Mouse (Mus musculus) limb, embryonic 10.5 days (tissue): ENCODE measurements around the gene Tnk2. TPM values are rescaled to one million over a fixed set of nuclear protein-coding genes. Genes with fewer than 3 reads are reported as not detected.

Experiments
- DNase-seq: peaks from one replicate; pipeline ENCODE4 v3.0.0-alpha.2; 2017; ENCODE audit warnings: low spot score
- H3K27ac ChIP-seq: fragments of 300-500 bp; sonication (generic); 2 replicates; pipeline ENCODE4 v1.5.1; 2016; ENCODE audit warnings: mild to moderate bottlenecking
- H3K27me3 ChIP-seq: fragments of 300-500 bp; sonication (generic); 2 replicates; pipeline ENCODE4 v1.6.1; 2016; ENCODE audit warnings: low read depth, mild to moderate bottlenecking; ENCODE audit not compliant: poor library complexity, severe bottlenecking
- H3K36me3 ChIP-seq: fragments of 300-500 bp; sonication (generic); 2 replicates; pipeline ENCODE4 v1.6.1; 2016; ENCODE audit warnings: mild to moderate bottlenecking, moderate library complexity
- H3K4me1 ChIP-seq: fragments of 300-500 bp; sonication (generic); 2 replicates; pipeline ENCODE4 v1.6.1; 2016
- H3K4me3 ChIP-seq: fragments of 300-500 bp; sonication (generic); 2 replicates; pipeline ENCODE4 v1.5.1; 2016; ENCODE audit warnings: mild to moderate bottlenecking, moderate library complexity
- H3K9me3 ChIP-seq: fragments of 300-500 bp; sonication (generic); replicated peaks from 2 replicates; pipeline ENCODE4 v1.6.1; 2016; ENCODE audit warnings: mild to moderate bottlenecking
- WGBS: fragments of 180-500 bp; shearing (Covaris S2); methylation state at CpG from one replicate; pipeline ENCODE4 v1.1.7; 2016; 5-methylcytosine and 5-hydroxymethylcytosine counted together
- polyA plus RNA-seq: library from polyadenylated mRNA; unstranded; fragments of >200 nt; fragmentation: Nextera tagmentation; extraction: Ambion mirVana; gene quantifications from 2 replicates; pipeline ENCODE4 v1.2.1, GENCODE M21; 2016

The Tnk2 gene
- polyA plus RNA-seq, 1 experiment from 2014 or later: 12.0 TPM

- H3K4me1 ChIP-seq: peaks cover 21% of the 10 kb centered on the region
- H3K9me3 ChIP-seq: no peaks in the 10 kb centered on the region
- 78% methylated on average over 9 of the region's 9 CpGs for WGBS
- peak overlapping the region; percentile 53 for H3K27ac ChIP-seq
- H3K27me3 ChIP-seq: no peaks in the 10 kb centered on the region
- peaks cover 56% of the 10 kb centered on the region for H3K36me3 ChIP-seq
- no peak for DNase-seq
- H3K4me3 ChIP-seq: no peak overlapping the region
Measured at GRCm38 (mm10) chr16:32666671-32667551, 23.2 kb downstream of the Tnk2 start.

- Histone ChIP-seq H3K4me3 (no peak overlapping the region), H3K9me3 (no peaks in the 10 kb centered on the region), H3K36me3 (peaks cover 62% of the 10 kb centered on the region), H3K27me3 (no peaks in the 10 kb centered on the region), H3K27ac (peak overlapping the region; percentile 53), H3K4me1 (peaks cover 18% of the 10 kb centered on the region)
- no peak for DNase-seq
- 73% methylated on average over 3 of the region's 3 CpGs for WGBS
Measured at GRCm38 (mm10) chr16:32667552-32667872, 23.8 kb downstream of the Tnk2 start.

GRCm38 (mm10) chr16:32668030-32668429 is 24.4 kb downstream of the Tnk2 start:
- no peaks in the 10 kb centered on the region for H3K9me3 ChIP-seq
- WGBS: 73% methylated on average over 10 of the region's 10 CpGs
- H3K4me1 ChIP-seq: peaks cover 21% of the 10 kb centered on the region
- H3K27ac ChIP-seq: peak overlapping the region; percentile 53
- no peak overlapping the region for H3K4me3 ChIP-seq
- H3K27me3 ChIP-seq: no peaks in the 10 kb centered on the region
- peaks cover 68% of the 10 kb centered on the region for H3K36me3 ChIP-seq
- no peak for DNase-seq

- no peaks in the 10 kb centered on the region for H3K9me3 ChIP-seq
- peaks cover 70% of the 10 kb centered on the region for H3K36me3 ChIP-seq
- 87% methylated on average over 4 of the region's 4 CpGs for WGBS
- H3K4me3 ChIP-seq: no peak overlapping the region
- no peaks in the 10 kb centered on the region for H3K27me3 ChIP-seq
- peaks cover 21% of the 10 kb centered on the region for H3K4me1 ChIP-seq
- H3K27ac ChIP-seq: no peak overlapping the region
- no peak for DNase-seq
Measured at GRCm38 (mm10) chr16:32668472-32668871, 24.8 kb downstream of the Tnk2 start.

GRCm38 (mm10) chr16:32669243-32669642 is 25.6 kb downstream of the Tnk2 start:
- no peaks in the 10 kb centered on the region for H3K9me3 ChIP-seq
- H3K27ac ChIP-seq: no peak overlapping the region
- 93% methylated on average over 10 of the region's 10 CpGs for WGBS
- peaks cover 71% of the 10 kb centered on the region for H3K36me3 ChIP-seq
- H3K4me3 ChIP-seq: no peak overlapping the region
- no peaks in the 10 kb centered on the region for H3K27me3 ChIP-seq
- peaks cover 21% of the 10 kb centered on the region for H3K4me1 ChIP-seq
- DNase-seq: no peak

DNA sequence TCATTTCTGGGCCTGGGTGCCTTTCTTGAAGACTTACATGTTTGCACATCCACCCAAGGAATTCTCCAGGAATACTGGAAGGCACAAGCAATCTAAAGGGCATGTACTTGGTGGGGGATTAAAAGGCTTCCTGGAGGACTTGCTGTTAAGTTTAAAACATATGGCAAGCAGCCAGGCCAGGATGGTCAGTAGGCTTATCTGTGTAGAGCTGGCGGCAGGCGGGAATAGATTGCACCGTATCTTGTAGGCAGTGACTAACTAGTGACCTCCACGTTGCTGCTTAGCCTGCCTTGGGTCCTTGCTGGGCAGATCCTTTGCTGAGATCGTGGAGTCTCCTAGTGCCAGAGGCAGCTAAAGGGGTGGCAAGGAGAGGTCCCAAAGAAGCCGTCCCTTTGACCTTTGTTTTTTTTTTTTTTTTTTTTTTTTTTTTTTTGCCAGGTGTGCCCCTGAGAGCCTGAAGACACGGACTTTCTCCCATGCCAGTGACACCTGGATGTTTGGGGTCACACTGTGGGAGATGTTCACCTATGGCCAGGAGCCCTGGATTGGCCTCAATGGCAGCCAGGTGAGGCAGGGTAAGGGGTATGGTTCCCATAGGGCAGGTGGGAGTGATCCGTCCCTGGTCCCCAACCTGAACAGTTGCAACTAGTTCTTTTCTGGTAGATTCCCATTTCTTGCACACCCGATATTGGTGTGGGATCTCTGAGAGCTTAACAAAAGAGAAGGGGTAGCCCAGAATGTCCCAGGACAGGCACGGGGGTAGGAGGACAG is 26.9 kb downstream of the Tnk2 start:
- Histone ChIP-seq H3K27ac (0 out of 2 replicates have a peak overlapping the region, but pooled peaks have one; percentile 10), H3K36me3 (peaks cover 81% of the 10 kb centered on the region), H3K4me1 (peaks cover 21% of the 10 kb centered on the region), H3K9me3 (no peaks in the 10 kb centered on the region), H3K27me3 (no peaks in the 10 kb centered on the region), H3K4me3 (no peak overlapping the region)
- DNase-seq: no peak
- 91% methylated on average over 10 of the region's 10 CpGs for WGBS

DNA sequence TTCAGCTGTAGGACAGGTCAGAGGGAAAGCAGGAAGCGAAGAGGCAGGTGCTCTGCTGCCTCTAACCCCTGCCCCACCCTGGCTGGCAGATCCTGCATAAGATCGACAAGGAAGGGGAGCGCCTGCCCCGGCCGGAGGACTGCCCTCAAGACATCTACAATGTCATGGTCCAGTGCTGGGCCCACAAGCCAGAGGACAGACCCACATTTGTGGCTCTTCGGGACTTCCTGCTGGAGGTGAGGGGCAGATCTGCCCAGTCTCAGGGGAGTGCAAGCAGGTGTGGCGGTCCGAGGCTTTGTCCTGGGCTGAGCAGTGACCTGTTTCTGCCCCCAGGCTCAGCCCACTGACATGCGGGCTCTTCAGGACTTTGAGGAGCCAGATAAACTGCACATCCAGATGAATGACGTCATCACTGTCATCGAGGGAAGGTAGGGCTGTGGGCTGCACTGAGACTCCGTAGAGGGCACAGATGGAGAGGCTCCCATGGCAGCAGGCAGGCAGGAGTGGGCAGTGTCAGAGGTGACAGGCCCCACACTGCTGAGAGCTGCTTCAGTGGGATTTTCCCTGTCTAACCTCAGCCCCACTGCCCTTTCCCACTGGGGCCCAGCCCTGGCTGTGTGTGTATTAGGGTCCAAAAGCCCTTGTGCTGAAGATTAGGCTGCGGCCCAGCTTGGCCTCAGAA is 27.7 kb downstream of the Tnk2 start:
- 90% methylated on average over 13 of the region's 13 CpGs for WGBS
- Histone ChIP-seq H3K9me3 (no peaks in the 10 kb centered on the region), H3K4me3 (no peak overlapping the region), H3K4me1 (peaks cover 14% of the 10 kb centered on the region), H3K27me3 (no peaks in the 10 kb centered on the region), H3K27ac (0 out of 2 replicates have a peak overlapping the region, but pooled peaks have one; percentile 10), H3K36me3 (peaks cover 83% of the 10 kb centered on the region)
- DNase-seq: no peak

DNA sequence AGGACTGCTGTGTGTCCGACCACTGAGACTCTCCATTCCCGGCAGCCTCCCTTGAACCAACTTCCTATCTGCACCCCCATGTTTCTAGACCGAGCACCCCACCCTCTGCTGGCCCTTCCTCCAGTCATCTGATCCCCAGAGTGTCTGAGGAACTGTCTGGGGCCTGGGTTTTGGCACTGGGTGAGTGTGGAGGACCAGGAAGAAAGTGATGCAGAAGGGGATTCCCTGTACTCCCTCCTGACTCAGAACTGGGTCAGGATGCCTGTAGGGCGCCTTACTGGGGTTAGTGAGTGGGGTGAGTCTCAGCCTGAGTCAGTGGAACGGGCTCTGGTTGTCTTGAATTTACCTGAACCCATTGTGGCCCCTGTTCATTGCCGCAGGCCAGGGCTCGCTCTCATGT is 28.6 kb downstream of the Tnk2 start:
- H3K9me3 ChIP-seq: no peaks in the 10 kb centered on the region
- WGBS: 89% methylated on average over 7 of the region's 7 CpGs

GRCm38 (mm10) chr16:32672861-32673560 is 29.3 kb downstream of the Tnk2 start:
- H3K36me3 ChIP-seq: peaks cover 95% of the 10 kb centered on the region
- 84% methylated on average over 13 of the region's 13 CpGs for WGBS

More for the DNA sequence above, 28.6 kb downstream of the Tnk2 start:
- H3K4me1 ChIP-seq: peaks cover 10% of the 10 kb centered on the region
- H3K36me3 ChIP-seq: peaks cover 91% of the 10 kb centered on the region
- no peak for DNase-seq
- no peak overlapping the region for H3K4me3 ChIP-seq
- H3K27me3 ChIP-seq: no peaks in the 10 kb centered on the region
- H3K27ac ChIP-seq: no peak overlapping the region

DNA sequence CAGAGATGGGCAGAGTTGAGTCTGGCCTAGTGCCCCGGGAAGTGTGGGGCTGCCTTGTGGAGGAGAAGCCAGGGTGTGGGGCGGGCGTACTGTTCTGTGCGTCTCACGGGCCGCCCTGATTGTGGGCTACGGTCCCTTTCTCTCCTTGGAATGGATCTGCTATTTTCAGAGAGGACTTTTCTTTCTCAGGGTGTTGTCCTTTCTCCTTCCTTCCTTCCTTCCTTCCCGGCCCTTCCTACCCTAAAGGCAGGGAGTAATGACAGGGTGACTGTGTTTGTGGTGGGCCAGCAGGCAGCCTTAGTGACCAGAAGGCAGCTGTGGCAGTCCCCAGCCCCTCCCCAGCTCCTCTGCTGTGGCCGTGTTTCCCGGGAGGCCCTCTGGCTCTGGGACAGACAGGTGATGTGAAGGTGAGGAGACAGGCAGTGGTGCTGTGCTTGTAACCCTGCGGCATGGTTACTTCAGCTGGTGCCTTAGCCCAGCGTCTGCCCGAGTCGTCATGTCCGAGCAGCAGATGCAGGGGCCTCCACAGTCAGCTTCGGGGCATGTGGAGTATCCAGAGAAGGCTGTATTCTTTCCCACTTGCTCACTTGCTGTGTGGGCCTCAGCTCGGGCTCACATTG is 30.6 kb downstream of the Tnk2 start:
- no peak for DNase-seq
- no peaks in the 10 kb centered on the region for H3K27me3 ChIP-seq
- H3K27ac ChIP-seq: peak overlapping the region; percentile 12; the same call in 1 of the 2 replicates
- 94% methylated on average over 17 of the region's 17 CpGs for WGBS
- 0 out of 2 replicates have a peak, but pooled peaks cover 4% of the 10 kb centered on the region for H3K4me1 ChIP-seq
- H3K9me3 ChIP-seq: no peaks in the 10 kb centered on the region
- peaks cover 99% of the 10 kb centered on the region for H3K36me3 ChIP-seq
- no peak overlapping the region for H3K4me3 ChIP-seq

More at GRCm38 (mm10) chr16:32672861-32673560, 29.3 kb downstream of the Tnk2 start:
- no peak for DNase-seq
- H3K9me3 ChIP-seq: no peaks in the 10 kb centered on the region
- no peak overlapping the region for H3K27ac ChIP-seq
- 0 out of 2 replicates have a peak, but pooled peaks cover 4% of the 10 kb centered on the region for H3K4me1 ChIP-seq
- no peak overlapping the region for H3K4me3 ChIP-seq
- no peaks in the 10 kb centered on the region for H3K27me3 ChIP-seq

DNA sequence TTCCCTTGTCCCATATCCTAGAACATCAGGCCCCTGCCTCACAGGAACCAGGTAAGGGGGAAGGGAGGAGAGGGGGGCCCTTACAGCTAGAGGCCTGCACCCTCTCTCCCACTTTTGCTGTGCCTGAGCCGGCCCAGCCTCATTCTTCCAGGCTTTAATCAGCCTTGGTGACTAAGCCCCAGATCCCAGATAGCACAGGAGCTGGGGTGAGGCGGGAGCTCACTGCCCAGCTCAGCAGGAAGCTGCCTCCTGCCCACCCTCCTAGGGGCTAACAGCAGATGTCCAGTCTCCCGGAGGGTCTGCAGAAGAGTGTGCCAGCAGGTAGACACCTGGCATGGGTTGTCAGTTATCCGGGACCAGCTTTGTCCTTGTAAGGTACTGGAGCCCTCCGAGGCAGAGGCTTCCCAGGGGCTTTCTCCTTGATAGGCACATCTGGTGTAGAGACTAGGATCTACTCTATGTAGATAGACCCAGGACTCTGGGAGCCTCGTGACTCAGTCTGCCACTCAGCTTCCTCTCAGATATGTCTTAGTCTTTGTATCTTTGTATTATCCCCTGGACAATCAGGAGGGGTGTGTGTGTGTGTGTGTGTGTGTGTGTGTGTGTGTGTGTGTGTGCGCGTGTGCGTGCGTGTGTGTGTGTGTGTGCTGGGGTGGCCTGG is 33.5 kb downstream of the Tnk2 start:
- 84% methylated on average over 10 of the region's 10 CpGs for WGBS
- H3K4me1 ChIP-seq: 0 out of 2 replicates have a peak, but pooled peaks cover 4% of the 10 kb centered on the region
- no peaks in the 10 kb centered on the region for H3K9me3 ChIP-seq
- no peaks in the 10 kb centered on the region for H3K27me3 ChIP-seq
- peaks cover 95% of the 10 kb centered on the region for H3K36me3 ChIP-seq
- DNase-seq: no peak
- H3K4me3 ChIP-seq: no peak overlapping the region
- H3K27ac ChIP-seq: no peak overlapping the region
